Mouse (Mus musculus): ENCODE data around the gene Fank1. TPM values are rescaled to one million over a fixed set of nuclear protein-coding genes. Genes with fewer than 3 reads are reported as not detected.
A peak's percentile ranks its signal among the peaks of the same experiment; 100 is the strongest.

Fank1 gene
- 0.23 and 0.37 TPM in 2 replicates for polyA plus RNA-seq (2015; fragmentation: Nextera tagmentation; extraction: Ambion mirVana)

- peak within 1 kb of the TSS; percentile 84 for H3K4me3 ChIP-seq (replicated peaks)
- no peaks in the 10 kb centered on the region for H3K36me3 ChIP-seq
- H3K27ac ChIP-seq: no peak within 1 kb of the TSS
- peak; percentile 96 for ATAC-seq (replicated peaks; ENCODE audit: low FRiP score)
- under 1% methylated on average over 45 of the region's 45 CpGs for WGBS
- peak within 1 kb of the TSS; percentile 67 for H3K9ac ChIP-seq
- peaks cover 35% of the 10 kb centered on the region for H3K27me3 ChIP-seq
- H3K4me2 ChIP-seq: peak within 1 kb of the TSS; percentile 90
- no peaks in the 10 kb centered on the region for H3K9me3 ChIP-seq (replicated peaks)
- H3K4me1 ChIP-seq: peaks cover 24% of the 10 kb centered on the region
These were observed at the start of gene Fank1 for GRCm38 (mm10) chr7:133776626-133776996. Gene Fank1 (plus strand): TSS chr7:133776861.

GRCm38 (mm10) chr7:133727027-133727426 is 49.6 kb upstream of the Fank1 start:
- no peak overlapping the region for H3K27ac ChIP-seq
- ATAC-seq (replicated peaks; ENCODE audit: low FRiP score): no peak
- 80% methylated on average over 6 of the region's 6 CpGs for WGBS

GRCm38 (mm10) chr7:133729351-133729750 is 47.3 kb upstream of the Fank1 start:
- H3K27me3 ChIP-seq: no peaks in the 10 kb centered on the region
- no peaks in the 10 kb centered on the region for H3K9me3 ChIP-seq (replicated peaks)
- H3K27ac ChIP-seq: no peak overlapping the region
- 73% methylated on average over 5 of the region's 5 CpGs for whole genome bisulfite sequencing
- H3K4me1 ChIP-seq: no peaks in the 10 kb centered on the region
- H3K4me2 ChIP-seq: no peak overlapping the region
- ATAC-seq (replicated peaks; ENCODE audit: low FRiP score): no peak
- H3K9ac ChIP-seq: no peak overlapping the region
- H3K4me3 ChIP-seq (replicated peaks): no peak overlapping the region
- H3K36me3 ChIP-seq: peaks cover 8% of the 10 kb centered on the region; the same call in 1 of the 2 replicates

More at GRCm38 (mm10) chr7:133727027-133727426, 49.6 kb upstream of the Fank1 start:
- H3K9ac ChIP-seq: no peak overlapping the region
- H3K4me2 ChIP-seq: no peak overlapping the region
- H3K9me3 ChIP-seq (replicated peaks): no peaks in the 10 kb centered on the region
- H3K4me3 ChIP-seq (replicated peaks): no peak overlapping the region
- H3K36me3 ChIP-seq: peaks cover 28% of the 10 kb centered on the region
- no peaks in the 10 kb centered on the region for H3K4me1 ChIP-seq
- no peaks in the 10 kb centered on the region for H3K27me3 ChIP-seq

- WGBS: 66% methylated on average over 11 of the region's 11 CpGs
- ATAC-seq (replicated peaks; ENCODE audit: low FRiP score): no peak
- no peaks in the 10 kb centered on the region for H3K27me3 ChIP-seq
These were observed 46.1 kb upstream of the Fank1 start for GRCm38 (mm10) chr7:133730324-133731191.

GRCm38 (mm10) chr7:133731971-133732645 is 44.6 kb upstream of the Fank1 start:
- ATAC-seq (replicated peaks; ENCODE audit: low FRiP score): no peak
- WGBS: 84% methylated on average over 4 of the region's 4 CpGs

More at GRCm38 (mm10) chr7:133730324-133731191, 46.1 kb upstream of the Fank1 start:
- H3K4me1 ChIP-seq: no peaks in the 10 kb centered on the region
- H3K9me3 ChIP-seq (replicated peaks): no peaks in the 10 kb centered on the region
- no peak overlapping the region for H3K4me3 ChIP-seq (replicated peaks)
- H3K4me2 ChIP-seq: no peak overlapping the region
- 0 out of 2 replicates have a peak, but pooled peaks cover 3% of the 10 kb centered on the region for H3K36me3 ChIP-seq
- H3K27ac ChIP-seq: no peak overlapping the region
- no peak overlapping the region for H3K9ac ChIP-seq

GRCm38 (mm10) chr7:133740558-133740957 is 36.1 kb upstream of the Fank1 start:
- no peak overlapping the region for H3K4me2 ChIP-seq
- H3K9me3 ChIP-seq (replicated peaks): no peaks in the 10 kb centered on the region
- WGBS: 82% methylated on average over 7 of the region's 7 CpGs
- no peak overlapping the region for H3K27ac ChIP-seq
- H3K36me3 ChIP-seq: peaks cover 7% of the 10 kb centered on the region; the same call in 1 of the 2 replicates
- no peaks in the 10 kb centered on the region for H3K27me3 ChIP-seq
- peaks cover 5% of the 10 kb centered on the region for H3K4me1 ChIP-seq
- ATAC-seq (replicated peaks; ENCODE audit: low FRiP score): no peak
- H3K4me3 ChIP-seq (replicated peaks): no peak overlapping the region
- no peak overlapping the region for H3K9ac ChIP-seq

More at GRCm38 (mm10) chr7:133731971-133732645, 44.6 kb upstream of the Fank1 start:
- H3K4me2 ChIP-seq: no peak overlapping the region
- no peaks in the 10 kb centered on the region for H3K4me1 ChIP-seq
- H3K9ac ChIP-seq: no peak overlapping the region
- no peaks in the 10 kb centered on the region for H3K27me3 ChIP-seq
- no peaks in the 10 kb centered on the region for H3K9me3 ChIP-seq (replicated peaks)
- H3K4me3 ChIP-seq (replicated peaks): no peak overlapping the region
- 0 out of 2 replicates have a peak, but pooled peaks cover 3% of the 10 kb centered on the region for H3K36me3 ChIP-seq
- H3K27ac ChIP-seq: no peak overlapping the region

GRCm38 (mm10) chr7:133742530-133743325 is 33.9 kb upstream of the Fank1 start:
- ATAC-seq (replicated peaks; ENCODE audit: low FRiP score): no peak
- Histone ChIP-seq H3K36me3 (peaks cover 7% of the 10 kb centered on the region; the same call in 1 of the 2 replicates), H3K4me2 (no peak overlapping the region), H3K27me3 (no peaks in the 10 kb centered on the region), H3K9ac (no peak overlapping the region), H3K9me3 (replicated peaks) (no peaks in the 10 kb centered on the region), H3K4me3 (replicated peaks) (no peak overlapping the region), H3K27ac (no peak overlapping the region), H3K4me1 (peaks cover 5% of the 10 kb centered on the region)
- 92% methylated on average over 12 of the region's 12 CpGs for WGBS

GRCm38 (mm10) chr7:133743611-133744010 is 33.0 kb upstream of the Fank1 start:
- peaks cover 7% of the 10 kb centered on the region; the same call in 1 of the 2 replicates for H3K36me3 ChIP-seq
- H3K9ac ChIP-seq: no peak overlapping the region
- 60% methylated on average over 4 of the region's 4 CpGs for WGBS
- H3K4me3 ChIP-seq (replicated peaks): no peak overlapping the region
- ATAC-seq (replicated peaks; ENCODE audit: low FRiP score): no peak
- H3K9me3 ChIP-seq (replicated peaks): no peaks in the 10 kb centered on the region
- H3K27me3 ChIP-seq: no peaks in the 10 kb centered on the region
- no peak overlapping the region for H3K4me2 ChIP-seq
- peaks cover 5% of the 10 kb centered on the region for H3K4me1 ChIP-seq
- H3K27ac ChIP-seq: no peak overlapping the region

GRCm38 (mm10) chr7:133744209-133744608 is 32.5 kb upstream of the Fank1 start:
- H3K27ac ChIP-seq: no peak overlapping the region

GRCm38 (mm10) chr7:133744701-133745100 is 32.0 kb upstream of the Fank1 start:
- Histone ChIP-seq H3K27me3 (no peaks in the 10 kb centered on the region), H3K4me1 (peaks cover 5% of the 10 kb centered on the region), H3K9ac (no peak overlapping the region), H3K4me2 (no peak overlapping the region), H3K36me3 (peaks cover 7% of the 10 kb centered on the region; the same call in 1 of the 2 replicates), H3K4me3 (replicated peaks) (no peak overlapping the region), H3K27ac (0 out of 2 replicates have a peak overlapping the region, but pooled peaks have one; percentile 37), H3K9me3 (replicated peaks) (no peaks in the 10 kb centered on the region)
- 46% methylated on average over 4 of the region's 4 CpGs for WGBS
- ATAC-seq (replicated peaks; ENCODE audit: low FRiP score): no peak

More at GRCm38 (mm10) chr7:133744209-133744608, 32.5 kb upstream of the Fank1 start:
- peaks cover 5% of the 10 kb centered on the region for H3K4me1 ChIP-seq
- 73% methylated on average over 1 of the region's 1 CpGs for WGBS
- H3K4me3 ChIP-seq (replicated peaks): no peak overlapping the region
- no peak for ATAC-seq (replicated peaks; ENCODE audit: low FRiP score)
- no peak overlapping the region for H3K9ac ChIP-seq
- no peak overlapping the region for H3K4me2 ChIP-seq
- H3K27me3 ChIP-seq: no peaks in the 10 kb centered on the region
- H3K36me3 ChIP-seq: peaks cover 7% of the 10 kb centered on the region; the same call in 1 of the 2 replicates
- H3K9me3 ChIP-seq (replicated peaks): no peaks in the 10 kb centered on the region

GRCm38 (mm10) chr7:133747372-133747771 is 29.3 kb upstream of the Fank1 start:
- Histone ChIP-seq H3K27ac (no peak overlapping the region), H3K9me3 (replicated peaks) (no peaks in the 10 kb centered on the region)
- 82% methylated on average over 8 of the region's 8 CpGs for WGBS

More at GRCm38 (mm10) chr7:133747372-133747771, 29.3 kb upstream of the Fank1 start:
- Histone ChIP-seq H3K4me3 (replicated peaks) (no peak overlapping the region), H3K4me1 (peaks cover 10% of the 10 kb centered on the region), H3K27me3 (no peaks in the 10 kb centered on the region), H3K9ac (no peak overlapping the region), H3K4me2 (no peak overlapping the region), H3K36me3 (no peaks in the 10 kb centered on the region; the same call in 1 of the 2 replicates)
- ATAC-seq (replicated peaks; ENCODE audit: low FRiP score): no peak

All from kidney, embryonic 15.5 days (tissue).